Mouse (Mus musculus): ENCODE measurements around the gene Tbc1d12. TPM values are rescaled to one million over a fixed set of nuclear protein-coding genes. Genes with fewer than 3 reads are reported as not detected.

Gene Tbc1d12
- polyA plus RNA-seq, 1 experiment from 2014 or later = 1.2 TPM

DNA sequence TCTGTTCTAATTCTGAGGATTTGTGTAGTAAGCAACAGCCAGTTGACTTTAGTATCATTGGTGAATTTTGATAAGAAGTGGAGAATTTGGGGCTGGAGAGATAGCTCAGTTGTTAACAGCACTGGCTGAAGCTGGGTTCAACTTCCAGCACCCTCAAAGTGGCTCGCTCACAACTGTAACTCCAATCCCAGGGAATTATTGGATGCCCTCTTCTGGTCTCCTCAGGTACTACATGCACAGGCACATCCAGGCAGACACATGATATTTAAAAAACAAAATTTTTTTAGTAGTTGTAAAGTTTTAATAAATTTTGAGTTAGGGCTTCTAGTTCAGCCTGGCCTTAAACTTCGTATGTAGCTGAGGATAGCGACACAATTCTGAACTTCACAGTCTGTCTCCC lies 79.3 kb downstream of the Tbc1d12 start:
- WGBS (ENCODE audit: insufficient replicate concordance) = 51% methylated on average over 3 of the region's 3 CpGs
- H3K9me3 ChIP-seq (replicated peaks) = no peaks in the 10 kb centered on the region
- no peak overlapping the region for H3K4me2 ChIP-seq
- H3K4me1 ChIP-seq (replicated peaks) = no peaks in the 10 kb centered on the region
- H3K9ac ChIP-seq = no peak overlapping the region
- H3K4me3 ChIP-seq (replicated peaks) = no peak overlapping the region
- DNase-seq (peak; percentile 17), ATAC-seq (ENCODE audit: low read depth) (no peak)
- no peak overlapping the region for H3K27ac ChIP-seq
- H3K27me3 ChIP-seq = no peaks in the 10 kb centered on the region
- H3K36me3 ChIP-seq = peaks cover 28% of the 10 kb centered on the region

DNA sequence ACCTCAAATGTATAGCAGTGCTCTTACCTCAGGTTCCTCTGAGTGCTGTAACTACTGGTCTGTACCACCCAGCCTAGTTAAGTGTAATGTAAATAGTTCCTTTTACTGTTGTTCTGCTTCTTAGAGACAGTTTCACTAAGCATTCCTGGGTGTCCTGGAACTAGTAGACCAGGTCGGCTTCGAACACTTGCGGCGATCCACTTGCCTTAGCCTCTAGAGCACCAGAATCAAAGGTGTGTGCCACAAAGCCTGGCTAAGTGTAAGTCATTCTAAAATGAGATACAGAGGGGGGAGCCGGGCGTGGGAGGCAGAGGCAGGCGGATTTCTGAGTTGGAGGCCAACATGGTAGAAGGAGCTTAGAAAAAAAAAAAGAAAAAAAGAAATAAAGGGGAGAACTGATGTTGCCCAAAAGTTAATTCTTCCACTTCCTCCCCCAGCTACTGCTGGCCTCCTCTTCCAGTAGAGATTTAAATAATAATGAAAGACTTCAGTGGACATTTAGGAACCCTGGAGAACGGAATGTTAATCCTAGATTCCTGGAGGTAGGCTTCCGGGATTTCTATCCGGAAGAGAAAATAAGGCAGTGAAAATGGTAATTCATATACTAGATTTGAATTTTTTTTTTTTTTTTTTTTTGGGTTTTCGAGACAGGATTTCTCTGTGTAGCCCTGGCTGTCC lies 92.2 kb downstream of the Tbc1d12 start:
- Histone ChIP-seq H3K36me3 (peaks cover 13% of the 10 kb centered on the region), H3K27me3 (no peaks in the 10 kb centered on the region), H3K4me3 (replicated peaks) (no peak overlapping the region), H3K4me1 (replicated peaks) (peaks cover 30% of the 10 kb centered on the region), H3K4me2 (no peak overlapping the region), H3K9ac (no peak overlapping the region), H3K9me3 (replicated peaks) (no peaks in the 10 kb centered on the region), H3K27ac (no peak overlapping the region)
- no peak for DNase-seq
- ATAC-seq (ENCODE audit: low read depth) = no peak
- WGBS (ENCODE audit: insufficient replicate concordance) = 84% methylated on average over 11 of the region's 11 CpGs

DNA sequence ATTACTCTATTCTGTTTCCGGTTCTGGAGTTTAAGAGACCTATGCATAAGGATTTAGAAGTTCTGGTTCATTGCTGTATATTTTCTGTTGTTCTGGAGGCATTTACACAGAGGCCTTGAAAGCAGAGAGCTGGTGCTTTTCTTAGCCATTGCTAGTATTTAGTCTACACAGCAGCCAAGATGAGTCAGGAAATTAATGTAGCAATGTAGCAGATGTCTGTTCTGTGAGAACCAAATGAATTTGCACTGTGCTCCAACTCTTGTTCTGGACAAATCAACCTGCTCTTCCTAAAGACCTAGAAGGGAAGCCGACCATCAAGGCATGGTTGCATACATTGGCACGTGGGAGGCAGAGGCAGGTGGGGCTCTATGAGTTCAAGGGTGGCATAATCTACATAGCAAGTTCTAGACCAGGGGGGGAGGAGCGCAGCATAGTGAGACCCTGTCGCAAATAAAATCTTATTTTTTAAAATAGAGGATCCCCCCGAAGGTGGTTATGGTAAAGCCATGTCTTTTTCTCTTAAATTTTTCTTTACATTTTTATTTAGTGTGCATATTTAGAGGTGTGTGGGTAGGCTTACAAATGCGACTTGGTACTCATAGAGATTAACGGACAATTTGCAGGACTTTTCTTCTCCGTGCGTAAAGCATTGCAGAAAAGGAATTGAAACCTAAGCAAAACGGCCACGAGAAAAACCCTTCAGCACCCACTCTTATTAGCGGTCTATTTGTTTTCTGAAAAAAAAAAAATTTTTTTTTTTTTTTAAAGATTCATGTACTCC lies 93.3 kb downstream of the Tbc1d12 start:
- peak overlapping the region; percentile 98 for H3K4me2 ChIP-seq
- DNase-seq = no peak
- no peaks in the 10 kb centered on the region for H3K9me3 ChIP-seq (replicated peaks)
- peak overlapping the region; percentile 87 for H3K4me3 ChIP-seq (replicated peaks)
- peak overlapping the region; percentile 93 for H3K9ac ChIP-seq
- H3K27me3 ChIP-seq = no peaks in the 10 kb centered on the region
- WGBS (ENCODE audit: insufficient replicate concordance) = 57% methylated on average over 13 of the region's 13 CpGs
- H3K36me3 ChIP-seq = peaks cover 22% of the 10 kb centered on the region
- H3K4me1 ChIP-seq (replicated peaks) = peaks cover 30% of the 10 kb centered on the region
- no peak overlapping the region for H3K27ac ChIP-seq
- no peak for ATAC-seq (ENCODE audit: low read depth)

DNA sequence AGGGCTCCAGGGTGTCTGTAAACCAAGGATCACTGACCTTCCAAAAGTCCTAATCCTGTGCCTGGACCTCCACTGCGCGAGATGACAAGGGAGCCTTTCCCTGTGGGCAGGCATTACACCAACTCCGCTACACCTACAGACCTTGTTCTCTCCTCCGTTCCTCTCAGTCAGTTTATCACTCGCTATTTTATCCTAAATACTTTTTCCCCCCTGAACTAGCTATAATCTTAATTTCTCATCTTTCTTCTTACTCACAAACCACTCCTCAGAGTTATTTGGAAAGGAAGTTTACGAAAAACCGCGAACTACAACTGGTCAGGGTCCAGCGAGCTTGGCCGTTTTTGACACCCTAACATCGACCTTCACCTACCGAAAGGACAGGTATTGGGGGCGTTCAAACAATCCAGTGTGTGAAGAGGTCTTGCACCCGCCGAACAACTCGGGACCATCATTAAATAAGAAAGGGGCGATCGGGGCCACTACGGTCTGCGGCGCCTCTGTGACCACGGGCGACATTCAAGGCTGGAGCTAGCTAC lies 93.9 kb downstream of the Tbc1d12 start:
- WGBS (ENCODE audit: insufficient replicate concordance) = 1% methylated on average over 23 of the region's 23 CpGs
- peaks cover 30% of the 10 kb centered on the region for H3K4me1 ChIP-seq (replicated peaks)
- H3K4me2 ChIP-seq = peak overlapping the region; percentile 98
- H3K9me3 ChIP-seq (replicated peaks) = no peaks in the 10 kb centered on the region
- ATAC-seq (ENCODE audit: low read depth) = peak; percentile 24; the same call in 1 of the 2 replicates
- H3K9ac ChIP-seq = peak overlapping the region; percentile 93
- DNase-seq = no peak
- H3K27ac ChIP-seq = peak overlapping the region; percentile 51; the same call in 1 of the 2 replicates
- H3K4me3 ChIP-seq (replicated peaks) = peak overlapping the region; percentile 87
- no peaks in the 10 kb centered on the region for H3K27me3 ChIP-seq
- peaks cover 28% of the 10 kb centered on the region for H3K36me3 ChIP-seq

DNA sequence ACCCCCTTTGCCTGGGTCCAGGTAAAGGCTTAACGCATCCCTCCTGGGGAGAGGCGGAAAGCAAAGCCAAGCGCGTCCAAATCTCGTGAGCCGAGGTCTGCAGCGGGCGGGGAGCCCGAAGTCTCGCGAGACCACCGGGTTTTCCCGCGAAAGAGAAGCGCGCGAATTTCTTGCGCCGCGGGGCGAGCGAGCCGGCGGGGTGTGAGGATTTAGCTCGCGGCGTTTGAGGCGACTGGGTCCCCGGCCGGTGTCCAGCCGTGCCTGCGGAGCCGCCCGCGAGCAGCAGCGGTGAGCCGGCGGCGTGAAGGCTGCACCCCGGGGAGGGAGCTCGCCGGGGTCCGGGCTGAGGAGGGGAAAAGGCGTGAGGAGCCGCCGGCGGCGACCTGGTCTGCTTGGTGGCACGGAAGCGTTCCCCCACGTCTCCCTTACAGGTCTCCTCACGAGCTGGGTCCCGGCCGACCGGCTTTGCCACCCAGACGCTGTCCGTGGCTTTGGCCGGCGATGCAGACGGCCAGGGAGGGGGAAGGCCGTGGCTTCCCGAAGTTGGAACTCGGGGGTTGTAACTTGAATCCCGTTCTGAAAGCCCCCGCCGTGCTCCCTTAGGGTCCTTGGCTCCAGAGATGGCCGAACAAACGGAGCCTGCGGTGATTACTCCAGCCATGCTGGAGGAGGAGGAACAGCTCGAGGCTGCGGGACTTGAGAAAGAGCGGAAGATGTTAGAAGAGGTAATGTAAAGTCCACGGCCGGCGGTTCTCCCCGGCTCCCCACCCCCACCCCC lies 94.6 kb downstream of the Tbc1d12 start, which contains the start of gene Hells:
Hells (plus strand) TSS at position 128 of the 778 bp plus-strand sequence.
- peaks cover 34% of the 10 kb centered on the region for H3K36me3 ChIP-seq
- peaks cover 30% of the 10 kb centered on the region for H3K4me1 ChIP-seq (replicated peaks)
- under 1% methylated on average over 75 of the region's 76 CpGs for WGBS (ENCODE audit: insufficient replicate concordance)
- no peaks in the 10 kb centered on the region for H3K9me3 ChIP-seq (replicated peaks)
- peak; percentile 90 for ATAC-seq (ENCODE audit: low read depth)
- peak within 1 kb of the TSS; percentile 87 for H3K4me3 ChIP-seq (replicated peaks)
- no peaks in the 10 kb centered on the region for H3K27me3 ChIP-seq
- H3K4me2 ChIP-seq = peak within 1 kb of the TSS; percentile 98
- peak within 1 kb of the TSS; percentile 93 for H3K9ac ChIP-seq
- peak; percentile 83 for DNase-seq
- H3K27ac ChIP-seq = peak within 1 kb of the TSS; percentile 73

DNA sequence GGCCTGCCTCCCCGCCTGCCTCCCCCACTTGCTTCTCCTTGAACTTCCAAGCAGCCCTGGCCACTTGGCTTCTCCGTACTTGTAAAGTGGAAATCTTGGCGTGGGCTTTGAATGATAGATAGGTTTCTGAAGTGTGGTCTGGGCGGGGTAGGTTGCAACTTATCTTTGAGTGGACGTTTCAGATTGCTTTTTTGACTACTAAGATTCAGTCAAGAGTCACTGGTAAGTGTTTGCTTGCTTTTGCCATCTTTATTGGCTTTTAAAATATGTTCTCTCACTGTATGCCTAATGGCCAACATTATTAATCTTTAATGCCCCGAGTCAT lies 95.1 kb downstream of the Tbc1d12 start:
- Histone ChIP-seq H3K9me3 (replicated peaks) (no peaks in the 10 kb centered on the region), H3K36me3 (peaks cover 37% of the 10 kb centered on the region), H3K27ac (no peak overlapping the region), H3K27me3 (no peaks in the 10 kb centered on the region), H3K9ac (peak overlapping the region; percentile 93), H3K4me3 (replicated peaks) (peak overlapping the region; percentile 87), H3K4me1 (replicated peaks) (peaks cover 30% of the 10 kb centered on the region), H3K4me2 (peak overlapping the region; percentile 98)
- DNase-seq = peak; percentile 3
- under 1% methylated on average over 6 of the region's 6 CpGs for WGBS (ENCODE audit: insufficient replicate concordance)
- ATAC-seq (ENCODE audit: low read depth) = no peak

DNA sequence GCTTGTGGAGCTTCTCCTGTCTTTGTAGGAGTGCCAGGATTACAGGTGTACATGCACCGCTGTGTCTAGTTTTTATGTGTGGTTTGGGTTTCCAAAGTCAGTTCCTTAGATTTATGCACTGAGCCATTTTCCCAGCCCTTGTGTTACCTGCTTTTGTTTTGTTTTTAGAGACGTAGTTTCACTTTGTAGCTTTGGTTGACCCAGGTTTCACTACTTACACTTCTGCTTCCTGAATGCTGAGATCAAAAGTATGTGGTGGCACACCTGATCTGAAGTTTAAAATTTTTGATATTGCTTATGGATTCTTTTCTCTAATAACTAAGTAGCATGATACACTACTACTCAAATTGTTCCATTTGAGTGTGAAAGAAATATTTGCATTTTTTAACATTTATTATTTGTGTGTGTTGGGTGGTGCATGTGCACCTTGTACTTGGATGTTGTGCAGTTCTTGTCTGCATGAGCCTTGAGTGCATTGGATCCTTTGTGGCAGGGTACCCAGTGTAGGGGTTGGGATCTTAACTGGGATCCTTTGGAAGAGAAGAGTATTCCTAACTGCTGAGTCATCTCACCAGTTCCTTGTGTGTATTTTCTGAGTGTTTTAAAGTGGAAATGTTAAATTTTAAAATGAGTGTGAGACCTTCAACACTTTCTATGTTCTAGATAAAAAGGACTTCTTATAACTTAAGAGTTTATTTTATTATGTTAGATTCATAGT lies 108.4 kb downstream of the Tbc1d12 start:
- WGBS (ENCODE audit: insufficient replicate concordance) = 80% methylated on average over 2 of the region's 2 CpGs
- no peaks in the 10 kb centered on the region for H3K9me3 ChIP-seq (replicated peaks)
- H3K4me1 ChIP-seq (replicated peaks) = no peaks in the 10 kb centered on the region
- H3K4me2 ChIP-seq = no peak overlapping the region
- DNase-seq = no peak
- H3K27me3 ChIP-seq = no peaks in the 10 kb centered on the region
- ATAC-seq (ENCODE audit: low read depth) = no peak
- no peak overlapping the region for H3K9ac ChIP-seq
- peaks cover 68% of the 10 kb centered on the region for H3K36me3 ChIP-seq
- H3K27ac ChIP-seq = no peak overlapping the region
- no peak overlapping the region for H3K4me3 ChIP-seq (replicated peaks)

Other genes with a start within 250 kb of the Tbc1d12 start
- gene Noc3l, start 17.3 kb upstream of the Tbc1d12 start, polyA plus RNA-seq (2015; fragmentation: Nextera tagmentation; extraction: Ambion mirVana) = 5.8 and 7.3 TPM in 2 replicates
- gene Hells, start 94.3 kb downstream of the Tbc1d12 start, polyA plus RNA-seq (2015; fragmentation: Nextera tagmentation; extraction: Ambion mirVana) = 33.0 and 52.0 TPM in 2 replicates
- not detected in 2 replicates for gene Cyp2c55, start 170.4 kb downstream of the Tbc1d12 start, polyA plus RNA-seq (2015; fragmentation: Nextera tagmentation; extraction: Ambion mirVana)
- gene Cyp2c65, start 224.4 kb downstream of the Tbc1d12 start, polyA plus RNA-seq (2015; fragmentation: Nextera tagmentation; extraction: Ambion mirVana) = not detected in 2 replicates

Measured in liver, embryonic 13.5 days (tissue).